In the genomic region with DNA sequence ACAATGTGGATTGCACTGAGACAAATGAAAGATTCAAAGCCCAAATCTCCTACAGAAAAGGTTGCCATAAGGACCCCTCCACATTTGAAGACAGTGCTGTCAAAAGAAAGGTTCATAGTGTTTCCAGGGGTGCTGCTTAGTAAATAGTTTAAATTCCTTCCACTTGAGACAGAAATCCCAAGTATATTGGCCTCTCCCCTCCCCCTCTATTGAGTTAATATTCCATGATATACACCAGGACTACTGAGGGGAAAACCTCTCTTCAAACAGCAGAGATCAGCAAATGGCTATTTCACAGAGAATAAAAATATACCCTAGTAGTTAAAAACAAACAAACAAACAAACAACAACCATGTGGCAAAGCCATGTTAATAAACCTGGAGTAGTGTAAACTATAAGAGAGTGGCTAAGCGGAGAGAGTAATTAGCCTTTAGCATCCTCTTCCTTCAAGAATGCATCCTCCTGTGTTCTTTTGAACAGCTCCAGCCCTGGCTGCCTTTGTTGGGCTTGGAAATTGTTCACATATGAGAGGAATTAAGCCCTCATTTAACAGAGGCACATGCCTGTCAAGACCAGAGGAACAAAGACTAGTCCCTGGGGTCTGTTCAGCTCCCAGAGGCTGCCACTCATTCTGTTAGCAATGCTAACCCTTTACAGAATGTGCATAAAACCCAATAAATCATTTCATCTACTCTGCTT, we compare ENCODE assay signal across 13 mouse cellular contexts.
DNase-seq lines count a peak whose midpoint lies in the region; ATAC-seq and TF ChIP-seq lines count a peak whose summit lies in the region.
"Had no signal": no experiment of that assay in that cellular context is flagged by ENCODE, and none has a peak within 500 bp of the region (broad histone marks: within the 10 kb centered on the region; RNA-seq: fewer than 3 reads in every experiment).

No protein-coding gene starts in this region.

- DNase-seq in forebrain, embryonic 11.5 days (ENCODE audit: low spot score) = peak; percentile 69
- peak; percentile 43 for DNase-seq in retina, embryonic 14.5 days (ENCODE audit: low spot score)
- no peak for DNase-seq in kidney, adult 2 months
- no peak for DNase-seq in gastrocnemius, postnatal 25 days
- DNase-seq in lung, postnatal 10 days = no peak
- DNase-seq: cerebellum, adult 9-10 months; kidney, adult 18-20 months; thymus, postnatal 4 days had no signal

- H3K27ac ChIP-seq in hindbrain, embryonic 12.5 days = peak overlapping the region; percentile 60
- H3K27ac ChIP-seq in hindbrain, embryonic 13.5 days = no peak overlapping the region
- peak overlapping the region; percentile 91 for H3K27ac ChIP-seq in forebrain, embryonic 11.5 days (ENCODE audit: low read depth, low read length)
- peak overlapping the region; percentile 62 for H3K27ac ChIP-seq in limb, embryonic 13.5 days
- H3K27ac ChIP-seq in kidney, adult 2 months (ENCODE audit: insufficient read depth, low read depth, low read length) = no peak overlapping the region
- H3K27ac ChIP-seq: liver, embryonic 14.5 days had no signal

- peaks cover 22% of the 10 kb centered on the region for H3K4me1 ChIP-seq in hindbrain, embryonic 12.5 days
- peaks cover 18% of the 10 kb centered on the region for H3K4me1 ChIP-seq in hindbrain, embryonic 13.5 days (replicated peaks)
- H3K4me1 ChIP-seq in forebrain, embryonic 11.5 days (replicated peaks; ENCODE audit: control insufficient read depth, insufficient read depth, low read length) = peaks cover 16% of the 10 kb centered on the region
- peaks cover 30% of the 10 kb centered on the region for H3K4me1 ChIP-seq in limb, embryonic 13.5 days
- peaks cover 5% of the 10 kb centered on the region; the same call in 1 of the 2 replicates for H3K4me1 ChIP-seq in kidney, adult 2 months (ENCODE audit: control insufficient read depth, insufficient read depth, low read length)

- TF ChIP-seq POLR2A in kidney, adult 2 months (IDR thresholded peaks at IDR 0.05; ENCODE audit: low read depth, low read length) = no peak

- no peak overlapping the region; the same call in 1 of the 2 replicates for H3K4me2 ChIP-seq in hindbrain, embryonic 12.5 days (replicated peaks)
- H3K4me2 ChIP-seq in hindbrain, embryonic 13.5 days = no peak overlapping the region
- peak overlapping the region; percentile 26; the same call in 1 of the 2 replicates for H3K4me2 ChIP-seq in forebrain, embryonic 11.5 days (ENCODE audit: low read depth, low read length, severe bottlenecking)
- no peak overlapping the region for H3K4me2 ChIP-seq in limb, embryonic 13.5 days (replicated peaks)
- H3K4me2 ChIP-seq: heart, embryonic 12.5 days had no signal

- TF ChIP-seq CTCF in kidney, adult 2 months (conservative IDR thresholded peaks at IDR 0.05; ENCODE audit: insufficient read depth, insufficient read length, low read depth, low read length) = no peak

- H3K9ac ChIP-seq in hindbrain, embryonic 12.5 days = no peak overlapping the region
- no peak overlapping the region for H3K9ac ChIP-seq in hindbrain, embryonic 13.5 days
- H3K9ac ChIP-seq in forebrain, embryonic 11.5 days (ENCODE audit: low read length) = no peak overlapping the region
- no peak overlapping the region for H3K9ac ChIP-seq in limb, embryonic 13.5 days
- H3K9ac ChIP-seq: heart, embryonic 12.5 days; liver, embryonic 14.5 days had no signal

- H3K4me3 ChIP-seq in hindbrain, embryonic 12.5 days = no peak overlapping the region
- H3K4me3 ChIP-seq in hindbrain, embryonic 13.5 days = no peak overlapping the region
- no peak overlapping the region for H3K4me3 ChIP-seq in forebrain, embryonic 11.5 days (ENCODE audit: low read depth, low read length)
- H3K4me3 ChIP-seq in limb, embryonic 13.5 days = no peak overlapping the region
- H3K4me3 ChIP-seq in kidney, adult 2 months (ENCODE audit: insufficient read depth, low read depth, low read length) = no peak overlapping the region
- H3K4me3 ChIP-seq: heart, embryonic 12.5 days had no signal

- H3K27me3 ChIP-seq in hindbrain, embryonic 12.5 days = peaks cover 3% of the 10 kb centered on the region; the same call in 1 of the 2 replicates
- no peaks in the 10 kb centered on the region for H3K27me3 ChIP-seq in hindbrain, embryonic 13.5 days
- no peaks in the 10 kb centered on the region for H3K27me3 ChIP-seq in forebrain, embryonic 11.5 days (ENCODE audit: control insufficient read depth, insufficient read depth, low read length)
- no peaks in the 10 kb centered on the region; the same call in 1 of the 2 replicates for H3K27me3 ChIP-seq in limb, embryonic 13.5 days
- H3K27me3 ChIP-seq in kidney, adult 2 months (replicated peaks; ENCODE audit: control insufficient read depth, insufficient read depth, low read length) = no peaks in the 10 kb centered on the region
- H3K27me3 ChIP-seq: heart, embryonic 12.5 days had no signal

- 0% methylated on average over 1 of the region's 1 CpGs for WGBS in hindbrain, embryonic 12.5 days
- WGBS in hindbrain, embryonic 13.5 days = 13% methylated on average over 1 of the region's 1 CpGs
- 0% methylated on average over 1 of the region's 1 CpGs for WGBS in forebrain, embryonic 11.5 days
- 22% methylated on average over 1 of the region's 1 CpGs for WGBS in limb, embryonic 13.5 days
- WGBS in kidney, adult 2 months = 83% methylated on average over 1 of the region's 1 CpGs

- H3K36me3 ChIP-seq in hindbrain, embryonic 12.5 days = no peaks in the 10 kb centered on the region
- no peaks in the 10 kb centered on the region for H3K36me3 ChIP-seq in hindbrain, embryonic 13.5 days
- no peaks in the 10 kb centered on the region for H3K36me3 ChIP-seq in forebrain, embryonic 11.5 days (ENCODE audit: control insufficient read depth, insufficient read depth, low read length)
- no peaks in the 10 kb centered on the region for H3K36me3 ChIP-seq in limb, embryonic 13.5 days
- H3K36me3 ChIP-seq in kidney, adult 2 months (ENCODE audit: control insufficient read depth, insufficient read depth, low read length) = no peaks in the 10 kb centered on the region
- H3K36me3 ChIP-seq: heart, embryonic 12.5 days had no signal

- peak; percentile 78 for ATAC-seq in hindbrain, embryonic 12.5 days (ENCODE audit: low FRiP score)
- ATAC-seq in hindbrain, embryonic 13.5 days (ENCODE audit: low FRiP score) = no peak
- ATAC-seq in forebrain, embryonic 11.5 days (replicated peaks; ENCODE audit: low FRiP score) = peak; percentile 96
- peak; percentile 57 for ATAC-seq in limb, embryonic 13.5 days (ENCODE audit: low FRiP score, low read depth)

- no peaks in the 10 kb centered on the region for H3K9me3 ChIP-seq in hindbrain, embryonic 12.5 days (replicated peaks)
- no peaks in the 10 kb centered on the region for H3K9me3 ChIP-seq in hindbrain, embryonic 13.5 days
- H3K9me3 ChIP-seq in forebrain, embryonic 11.5 days (ENCODE audit: control insufficient read depth, low read length) = no peaks in the 10 kb centered on the region
- no peaks in the 10 kb centered on the region for H3K9me3 ChIP-seq in limb, embryonic 13.5 days
- H3K9me3 ChIP-seq: heart, embryonic 12.5 days had no signal

Comparison
In these comparisons a context has a peak if more than half of its experiments do, and no peak if none do; other contexts are left out.
1. H3K27ac ChIP-seq: peak in hindbrain, embryonic 12.5 days (single experiment), forebrain, embryonic 11.5 days (single experiment) and limb, embryonic 13.5 days (single experiment); none in hindbrain, embryonic 13.5 days (single experiment) and kidney, adult 2 months (single experiment).
2. DNase-seq: peak in forebrain, embryonic 11.5 days (single experiment) and retina, embryonic 14.5 days (single experiment); none in kidney, adult 2 months (single experiment), gastrocnemius, postnatal 25 days (single experiment) and lung, postnatal 10 days (single experiment).